Mouse (Mus musculus) Patski (cell line): ENCODE results near the gene Yipf2. TPM values are rescaled to one million over a fixed set of nuclear protein-coding genes. Genes with fewer than 3 reads are reported as not detected.

Experiments used
- ATAC-seq: fragments of 100-300 bp; one replicate; pipeline ENCODE4 v1.8.0; 2021
- CTCF ChIA-PET: fragments of 350-600 bp; sonication (Branson Sonifier 250); formaldehyde crosslinking; loops from one replicate; lab custom pipeline; 2022; ENCODE audit warnings: inconsistent platforms; lab: Charles Lee
- POLR2A ChIA-PET: fragments of 350-600 bp; sonication (Branson Sonifier 250); formaldehyde crosslinking; loops from one replicate; lab custom pipeline; 2022; ENCODE audit warnings: antibody characterized with exemption, inconsistent platforms; lab: Charles Lee
- DNase-seq: peaks from one replicate; pipeline ENCODE4 v3.0.0-alpha.2; 2011; ENCODE audit warnings: low read depth, low spot score
- H3K27me3 ChIP-seq: fragments of 371-371 bp; one replicate; pipeline ENCODE4 v1.5.1; 2021
- CTCF ChIP-seq: fragments of 100-300 bp; IDR thresholded peaks from one replicate; pipeline ENCODE4 v1.5.1; 2021
- in situ Hi-C: fragments of 300-500 bp; cut with MboI; formaldehyde crosslinking; loops from 3 replicates; pipeline ENCODE4 v1.11.1; 2018; ENCODE audit warnings: low pct_unique_long_range_greater_than_20kb, mixed read lengths
- polyA plus RNA-seq: library from polyadenylated mRNA; unstranded; gene quantifications from one replicate; pipeline ENCODE4 v1.2.3, GENCODE M21; 2021

Yipf2 gene
- polyA plus RNA-seq, 1 experiment from 2014 or later = 39.0 TPM

GRCm38 (mm10) chr9:21617066-21617465 lies 24.4 kb upstream of the Yipf2 start:
- CTCF ChIA-PET = interaction anchor here (1.3 kb wide), 1 partner anchor 12 kb away, joined by 3 read pairs; no protein-coding TSS in a partner anchor
- H3K27me3 ChIP-seq = no peaks in the 10 kb centered on the region
- no peak for ATAC-seq
- no peak for DNase-seq
- no peak for TF ChIP-seq CTCF
- POLR2A ChIA-PET = no interaction called here
- in situ Hi-C loops = no loop called here

DNA sequence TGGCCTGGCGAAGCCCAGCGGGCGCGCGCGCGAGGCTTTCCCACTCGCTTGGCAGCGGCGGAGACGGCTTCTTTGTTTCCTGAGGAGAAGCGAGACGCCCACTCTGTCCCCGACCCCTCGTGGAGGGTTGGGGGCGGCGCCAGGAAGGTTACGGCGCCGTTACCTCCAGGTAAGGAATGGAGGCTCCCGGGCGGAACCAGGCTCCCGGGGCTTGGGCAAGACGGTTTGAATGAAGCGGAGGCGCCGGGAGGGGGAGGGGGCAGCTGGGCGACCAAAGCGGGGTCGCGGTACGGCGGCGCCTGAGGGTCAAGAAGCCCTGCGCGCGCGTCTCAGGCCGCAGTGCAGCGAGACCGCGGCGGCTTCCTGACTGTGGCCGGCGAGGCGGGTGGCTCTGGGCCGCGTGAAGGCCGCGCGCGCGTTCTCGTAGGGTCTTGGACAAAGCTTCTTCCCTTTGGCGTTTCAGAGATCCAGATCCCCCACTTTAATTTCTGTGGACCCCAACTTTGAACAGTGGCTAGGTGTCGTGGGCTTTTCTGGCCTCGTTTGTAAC lies 23.7 kb upstream of the Yipf2 start:
- DNase-seq (no peak), ATAC-seq (peak; percentile 53)
- ChIA-PET POLR2A (interaction anchor here (0.7 kb wide), 1 partner anchor 9 kb away, joined by 3 read pairs; no protein-coding TSS in a partner anchor), CTCF (interaction anchor here (1.3 kb wide), 1 partner anchor 13 kb away, joined by 3 read pairs; no protein-coding TSS in a partner anchor)
- in situ Hi-C loops = no loop called here
- TF ChIP-seq CTCF = no peak
- no peaks in the 10 kb centered on the region for H3K27me3 ChIP-seq

DNA sequence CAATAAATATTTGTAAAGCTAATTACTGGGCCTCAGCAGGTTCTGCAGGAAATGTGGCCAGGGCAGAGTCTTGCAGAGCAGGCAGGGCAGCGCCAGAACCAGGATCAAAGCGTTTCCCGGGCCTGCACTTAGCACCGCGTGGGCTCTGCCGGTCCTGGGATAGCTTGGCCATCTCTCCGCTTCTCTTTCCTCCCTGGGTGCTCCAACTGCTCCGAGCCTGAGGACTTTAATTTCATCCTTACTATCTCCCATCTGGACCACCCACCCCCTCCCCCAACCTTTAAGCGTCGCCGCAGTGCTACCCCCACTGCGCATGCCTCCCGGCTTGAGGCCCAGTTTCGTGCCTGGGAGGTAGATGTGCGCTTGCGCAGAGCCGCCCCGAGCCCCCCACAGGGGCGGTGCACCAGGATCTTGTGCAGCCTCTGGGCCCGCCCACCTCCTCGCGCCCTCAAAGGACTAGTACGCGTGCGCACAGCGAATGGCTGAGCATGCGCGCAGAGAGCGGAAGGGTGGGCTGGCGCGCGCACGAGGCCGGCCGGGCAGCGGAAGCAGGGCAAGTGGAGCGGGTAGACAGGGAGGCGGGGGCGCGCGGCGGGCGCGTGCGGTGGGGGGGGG lies 23.1 kb upstream of the Yipf2 start, which contains the start of gene Smarca4:
Smarca4 (plus strand) TSS at position 553 of the 615 bp plus-strand sequence.
- in situ Hi-C loops = no loop called here
- CTCF ChIA-PET = interaction anchor here (1.3 to 1.6 kb wide), 2 partner anchors 14 kb away, joined by 3 to 4 read pairs; no protein-coding TSS in a partner anchor
- TF ChIP-seq CTCF = no peak
- POLR2A ChIA-PET = interaction anchor here (0.7 kb wide), 1 partner anchor 9 kb away, joined by 3 read pairs; no protein-coding TSS in a partner anchor
- ATAC-seq (peak; percentile 82), DNase-seq (peak; percentile 91)
- no peaks in the 10 kb centered on the region for H3K27me3 ChIP-seq

- in situ Hi-C loops = no loop called here
These were observed 22.4 kb upstream of the Yipf2 start for GRCm38 (mm10) chr9:21614864-21615616.

GRCm38 (mm10) chr9:21609861-21610260 lies 17.2 kb upstream of the Yipf2 start:
- DNase-seq (peak; percentile 27), ATAC-seq (no peak)
- ChIA-PET CTCF (interaction anchor here (1.7 kb wide), 1 partner anchor 8 kb away, joined by 6 read pairs; no protein-coding TSS in a partner anchor), POLR2A (no interaction called here)
- no peaks in the 10 kb centered on the region for H3K27me3 ChIP-seq
- in situ Hi-C loops = no loop called here
- no peak for TF ChIP-seq CTCF

More at GRCm38 (mm10) chr9:21614864-21615616, 22.4 kb upstream of the Yipf2 start:
- DNase-seq = no peak
- CTCF ChIA-PET = interaction anchor here (1.6 kb wide), 1 partner anchor 13 kb away, joined by 4 read pairs; no protein-coding TSS in a partner anchor
- ATAC-seq = no peak
- H3K27me3 ChIP-seq = no peaks in the 10 kb centered on the region
- TF ChIP-seq CTCF = no peak
- POLR2A ChIA-PET = interaction anchor here (0.7 kb wide), 2 partner anchors 27 to 74 kb away, joined by 3 to 4 read pairs; no protein-coding TSS in a partner anchor

- no peak for DNase-seq
- ATAC-seq = no peak
- no peaks in the 10 kb centered on the region for H3K27me3 ChIP-seq
- in situ Hi-C loops = no loop called here
- TF ChIP-seq CTCF = no peak
- CTCF ChIA-PET = no interaction called here
- POLR2A ChIA-PET = no interaction called here
These were observed 14.0 kb upstream of the Yipf2 start for GRCm38 (mm10) chr9:21606648-21607047.

- DNase-seq (no peak), ATAC-seq (no peak)
- POLR2A ChIA-PET = no interaction called here
- CTCF ChIA-PET = interaction anchor here (1.4 kb wide), 1 partner anchor 19 kb away, joined by 3 read pairs; no protein-coding TSS in a partner anchor
- in situ Hi-C loops = no loop called here
- no peak for TF ChIP-seq CTCF
- no peaks in the 10 kb centered on the region for H3K27me3 ChIP-seq
These were observed 13.2 kb upstream of the Yipf2 start for GRCm38 (mm10) chr9:21605865-21606264.

DNA sequence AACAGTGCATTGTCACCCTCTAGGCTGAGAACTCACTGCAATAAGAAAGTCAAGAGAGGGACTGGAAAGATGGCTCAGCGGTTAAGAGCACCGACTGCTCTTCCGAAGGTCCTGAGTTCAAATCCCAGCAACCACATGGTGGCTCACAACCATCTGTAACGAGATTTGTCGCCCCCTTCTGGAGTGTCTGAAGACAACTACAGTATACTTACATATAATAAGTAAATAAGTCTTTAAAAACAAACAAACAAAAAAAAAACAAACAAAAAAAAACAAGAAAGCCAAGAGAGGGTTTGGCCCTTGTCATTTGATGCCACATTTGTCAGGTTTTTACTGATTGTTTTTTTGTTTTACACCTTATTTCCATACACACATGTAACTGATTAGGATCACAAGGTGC lies 11.5 kb upstream of the Yipf2 start:
- in situ Hi-C loops = no loop called here
- TF ChIP-seq CTCF = peak; percentile 41
- no peaks in the 10 kb centered on the region for H3K27me3 ChIP-seq
- CTCF ChIA-PET = interaction anchor here (1.3 to 3.1 kb wide), 2 partner anchors 8 to 157 kb away, joined by 4 to 13 read pairs; partner anchors contain the start of gene Spc24
- ATAC-seq (no peak), DNase-seq (no peak)
- POLR2A ChIA-PET = no interaction called here

GRCm38 (mm10) chr9:21601722-21602399 lies 9.2 kb upstream of the Yipf2 start:
- CTCF ChIA-PET = interaction anchor here (0.8 to 3.1 kb wide), 12 partner anchors 9 to 203 kb away, joined by 3 to 13 read pairs (median 5); partner anchors contain the start of genes Spc24, Timm29 and Yipf2
- in situ Hi-C loops = no loop called here
- TF ChIP-seq CTCF = peak; percentile 84
- DNase-seq (no peak), ATAC-seq (peak; percentile 57)
- POLR2A ChIA-PET = no interaction called here
- H3K27me3 ChIP-seq = no peaks in the 10 kb centered on the region
